Mouse (Mus musculus) frontal cortex, adult (tissue): ENCODE measurements around the gene Ror2.
"Not testable (repeated sequence)": the region's sequence is repeated elsewhere in the genome, so short reads cannot be mapped to it uniquely, and the experiment has no call there.

Source experiments
- ATAC-seq: cut with Nextera tagmentation; 2 replicates; pipeline ENCODE4 v1.9.2; 2017; ENCODE audit warnings: mild to moderate bottlenecking, moderate library complexity, mixed read lengths; ENCODE audit not compliant: low TSS enrichment

The Ror2 gene

GRCm38 (mm10) chr13:53285756-53286361, at the start of gene Ror2:
TSS of gene Ror2 (minus strand) at chr13:53286124.
- no peak for ATAC-seq

GRCm38 (mm10) chr13:53333769-53334168, 47.8 kb upstream of the Ror2 start:
- no peak for ATAC-seq

DNA sequence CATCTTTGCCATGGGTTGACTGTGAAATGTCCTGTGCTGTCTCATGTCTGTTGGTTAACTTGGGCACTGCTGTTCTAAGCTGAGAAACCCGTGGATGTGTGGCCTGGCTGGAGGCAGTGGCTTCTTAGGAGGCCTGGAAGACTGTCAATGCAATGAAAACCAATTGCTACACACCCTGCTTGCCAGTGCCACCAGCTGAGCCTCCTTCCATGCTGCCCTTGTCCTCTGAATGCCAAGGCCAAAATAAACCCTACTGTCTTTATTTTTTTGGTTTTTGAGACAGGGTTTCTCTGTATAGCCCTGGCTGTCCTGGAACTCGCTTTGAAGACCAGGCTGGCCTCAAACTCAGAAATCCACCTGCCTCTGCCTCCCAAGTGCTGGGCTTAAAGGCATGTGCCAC, 44.3 kb upstream of the Ror2 start:
- no peak for ATAC-seq

DNA sequence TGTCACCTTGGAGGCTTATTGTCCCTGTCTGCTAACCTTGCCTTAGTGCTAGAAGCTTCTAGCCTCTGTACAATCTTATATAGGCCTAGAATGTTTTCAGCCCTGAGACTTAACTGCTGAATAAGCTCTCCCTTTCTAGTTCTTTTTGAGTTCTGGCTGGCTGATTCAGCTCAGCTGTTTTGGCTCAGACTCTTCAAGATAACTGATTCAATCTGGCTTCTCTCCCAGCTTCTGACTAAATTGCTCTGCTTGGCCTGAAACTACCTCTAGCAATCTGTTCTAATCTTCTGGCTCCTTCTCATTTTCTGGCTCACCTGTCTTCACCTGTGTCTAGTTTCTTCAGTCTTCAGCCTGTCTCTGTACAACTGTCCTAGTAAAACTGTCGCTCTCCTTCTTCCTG, 39.6 kb upstream of the Ror2 start:
- ATAC-seq, result no peak

DNA sequence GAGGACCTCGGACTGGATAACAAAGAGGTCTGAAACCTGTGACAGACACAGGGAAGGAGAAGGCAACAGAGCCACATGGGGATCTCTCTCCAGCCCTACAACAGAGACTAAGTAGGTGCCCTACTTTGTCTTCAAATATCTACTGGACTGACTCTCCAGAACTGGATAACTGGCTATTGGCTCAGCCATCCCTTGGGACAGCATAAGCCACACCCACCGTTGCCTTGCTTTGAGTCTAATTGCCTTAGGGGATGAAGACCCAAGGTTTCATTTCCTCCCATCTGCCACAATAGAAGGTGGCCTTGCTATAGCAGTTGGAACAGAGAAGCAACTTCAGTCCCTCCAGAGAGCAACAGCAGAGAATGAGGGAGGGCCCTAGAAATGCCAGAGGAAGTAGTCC, 37.7 kb upstream of the Ror2 start:
- ATAC-seq, result no peak

DNA sequence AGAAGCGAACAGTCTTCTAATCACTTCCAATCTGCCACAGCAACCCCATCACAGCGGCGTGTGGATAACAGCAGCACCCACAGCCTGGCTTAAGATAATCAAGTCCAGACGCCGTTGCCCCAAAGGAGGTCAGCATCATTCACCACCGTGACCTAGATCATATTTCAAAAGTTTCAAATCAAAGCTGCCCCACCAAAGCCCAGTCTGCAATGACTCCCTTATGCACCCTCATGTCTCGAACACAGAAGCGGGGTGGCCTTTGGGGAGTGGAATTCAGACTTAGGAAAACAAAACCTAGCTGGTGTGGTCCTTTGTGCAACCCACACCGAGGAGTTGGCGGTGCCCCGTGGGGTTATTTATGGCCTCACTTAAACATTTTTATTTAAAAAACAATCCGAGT, 35.0 kb upstream of the Ror2 start:
- no peak for ATAC-seq

DNA sequence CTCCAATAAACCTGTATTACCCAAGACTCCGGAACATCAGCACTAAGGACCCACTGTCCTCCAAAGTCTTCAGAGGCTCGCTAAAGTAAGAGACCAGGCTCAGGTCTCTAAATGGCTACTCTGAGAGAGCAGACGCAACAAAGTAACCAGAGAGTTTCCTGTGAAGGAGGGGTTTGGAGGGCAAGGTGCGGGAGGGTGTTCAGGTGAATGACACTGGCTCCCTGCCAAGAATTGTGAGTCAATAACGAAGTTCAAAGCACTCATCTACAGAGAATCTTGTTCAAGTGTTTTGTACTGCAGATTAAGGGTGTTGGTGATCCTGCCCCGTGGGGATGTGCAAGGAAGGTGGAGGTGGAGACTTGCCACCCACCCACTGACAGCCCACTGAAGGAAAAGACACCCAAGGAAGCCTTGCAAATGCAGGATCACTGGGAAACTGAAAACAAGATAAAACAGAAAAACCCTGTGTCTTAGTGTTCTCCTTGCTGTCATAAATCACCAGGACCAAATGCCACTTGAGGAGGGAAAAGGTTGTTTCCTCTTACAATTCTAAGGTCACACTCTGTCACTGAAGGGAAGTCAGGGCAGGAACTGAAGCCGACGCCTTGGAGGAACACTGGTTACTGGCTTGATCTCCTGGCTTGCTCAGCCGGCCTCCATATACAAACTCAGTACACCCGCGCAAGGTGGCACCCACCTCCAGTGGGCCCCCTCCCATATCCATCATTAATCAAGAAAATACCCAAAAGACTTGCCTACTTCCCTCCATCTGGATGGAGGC, 30.8 kb upstream of the Ror2 start:
- no peak for ATAC-seq

- not testable (repeated sequence) for ATAC-seq
Observed at GRCm38 (mm10) chr13:53315757-53316156, 29.8 kb upstream of the Ror2 start.

DNA sequence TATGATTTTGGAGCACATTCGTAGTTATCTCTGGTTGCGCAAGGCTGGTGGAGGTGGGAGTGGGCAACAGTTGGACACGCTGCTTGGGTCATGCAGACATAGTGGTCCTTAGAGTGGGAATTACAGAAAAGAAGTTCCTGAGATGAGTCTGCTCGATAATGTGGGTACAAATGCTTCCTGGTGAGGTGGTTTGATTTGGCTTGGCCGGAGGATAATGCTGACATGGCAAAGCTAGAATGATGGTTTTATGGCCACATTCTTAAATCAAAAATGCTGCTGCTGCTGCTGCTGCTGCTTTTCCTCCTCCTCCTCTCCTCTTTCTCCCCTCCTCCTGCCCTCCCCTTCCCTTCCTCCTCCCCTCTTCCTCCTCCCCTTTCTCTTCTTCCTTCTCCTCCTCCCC, 24.5 kb upstream of the Ror2 start:
- ATAC-seq, result no peak

GRCm38 (mm10) chr13:53309661-53310160, 23.8 kb upstream of the Ror2 start:
- peak; percentile 88 for ATAC-seq

- ATAC-seq, result peak; percentile 64; the same call in 1 of the 2 replicates
Observed at GRCm38 (mm10) chr13:53309148-53309547, 23.2 kb upstream of the Ror2 start.

DNA sequence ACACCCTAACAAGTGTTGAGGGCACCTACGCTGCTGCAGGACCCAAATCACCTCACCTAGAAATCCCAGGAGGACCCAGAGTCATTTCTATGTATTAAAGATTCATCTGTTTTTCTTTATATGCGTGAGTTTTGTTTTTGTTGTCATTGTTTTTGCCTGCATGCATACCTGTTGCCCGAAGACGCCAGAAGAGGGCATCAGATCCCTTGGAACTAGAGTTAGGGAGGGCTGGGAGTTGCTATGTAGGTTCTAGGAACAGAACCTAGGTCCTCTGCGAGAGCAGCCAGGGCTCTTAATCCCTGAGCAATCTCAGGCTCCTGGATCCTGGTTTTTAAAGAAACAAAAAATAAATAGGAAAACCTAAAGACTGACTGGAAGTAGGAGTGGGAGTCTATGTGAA, 20.9 kb upstream of the Ror2 start:
- no peak for ATAC-seq

GRCm38 (mm10) chr13:53305256-53305655, 19.3 kb upstream of the Ror2 start:
- ATAC-seq, result no peak

DNA sequence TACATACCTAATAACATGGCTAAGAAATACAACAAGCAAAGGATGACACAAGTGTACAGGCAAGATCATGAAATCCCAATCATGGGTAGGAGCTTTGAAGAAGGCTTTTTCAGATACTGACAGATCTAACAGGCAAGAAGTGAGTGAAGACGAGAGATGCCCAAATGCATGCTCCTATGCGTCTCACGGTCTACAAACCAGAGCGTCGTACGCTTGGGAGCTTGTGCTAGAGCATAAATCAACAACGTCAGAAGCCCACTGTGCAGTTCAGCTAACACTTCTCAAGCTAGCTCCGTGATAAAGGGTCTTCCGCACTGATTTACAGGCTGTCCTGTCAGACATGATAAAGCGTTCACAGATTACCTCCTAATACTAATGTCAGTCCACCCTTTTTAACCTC, 16.8 kb upstream of the Ror2 start:
- no peak for ATAC-seq

DNA sequence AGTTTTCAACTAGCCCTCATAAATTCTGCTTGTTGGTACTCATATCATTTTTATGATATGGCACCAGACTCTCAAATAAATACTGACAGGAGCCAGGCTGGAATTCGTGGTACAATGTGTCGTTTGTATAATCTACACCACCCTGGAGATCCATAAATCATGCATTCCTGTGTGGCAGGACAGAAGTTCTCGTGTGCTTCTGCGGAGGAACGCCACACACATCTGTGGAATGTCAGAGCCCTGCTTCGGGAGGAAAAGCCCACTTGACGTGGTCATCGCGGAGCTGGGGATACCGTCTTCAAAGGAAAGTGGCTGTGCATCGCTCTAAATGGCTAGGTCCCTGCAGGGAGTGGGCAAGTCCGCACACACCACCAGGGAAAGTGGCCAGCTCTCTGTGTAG, 7.1 kb upstream of the Ror2 start:
- no peak for ATAC-seq

DNA sequence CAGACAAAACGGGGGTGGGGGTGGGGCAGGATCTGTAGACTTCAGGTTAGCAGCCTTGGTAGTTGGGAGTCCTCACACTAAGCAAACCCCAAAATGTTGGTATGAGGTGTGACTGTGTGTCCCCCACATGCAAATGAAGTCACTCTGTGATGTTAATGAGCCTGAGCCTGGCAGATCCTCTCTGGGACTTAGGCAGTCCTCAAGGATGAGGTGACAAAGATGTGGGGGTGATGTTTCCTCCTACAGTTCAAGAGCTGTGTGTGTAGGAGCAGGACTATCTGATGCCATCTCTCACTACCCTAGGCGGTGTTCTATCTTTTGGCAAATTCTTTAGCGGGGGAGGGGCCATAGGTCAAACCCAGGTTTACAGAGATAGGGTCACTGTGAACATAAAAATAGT, 6.3 kb upstream of the Ror2 start:
- ATAC-seq, result peak; percentile 88

DNA sequence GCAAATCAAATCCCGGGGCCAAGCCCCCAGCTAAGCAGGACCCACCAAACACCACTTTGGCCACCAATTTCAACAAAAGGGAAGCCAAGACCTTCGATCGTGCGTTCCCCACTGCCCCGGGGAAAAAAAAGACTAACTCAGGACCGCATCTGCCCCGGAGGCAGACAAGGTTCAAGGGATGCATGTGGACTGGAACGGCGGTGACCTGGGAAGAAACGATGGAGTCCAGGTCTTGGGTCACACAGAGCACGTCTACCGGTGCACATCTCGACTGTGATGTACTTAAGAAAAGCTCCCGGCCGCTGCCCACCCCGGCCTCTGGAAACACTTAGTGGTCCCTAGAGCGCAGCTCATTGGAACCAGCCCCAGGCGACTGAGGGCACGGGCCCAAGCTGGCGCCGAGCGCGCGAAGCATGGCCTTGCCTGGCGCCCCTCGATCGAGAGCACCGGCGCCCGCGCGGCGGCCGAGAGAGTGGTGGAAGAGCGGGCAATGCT, 616 bp downstream of the Ror2 start:
- ATAC-seq, result no peak

- ATAC-seq, result no peak
Observed at GRCm38 (mm10) chr13:53284740-53285191, 1.2 kb downstream of the Ror2 start.

DNA sequence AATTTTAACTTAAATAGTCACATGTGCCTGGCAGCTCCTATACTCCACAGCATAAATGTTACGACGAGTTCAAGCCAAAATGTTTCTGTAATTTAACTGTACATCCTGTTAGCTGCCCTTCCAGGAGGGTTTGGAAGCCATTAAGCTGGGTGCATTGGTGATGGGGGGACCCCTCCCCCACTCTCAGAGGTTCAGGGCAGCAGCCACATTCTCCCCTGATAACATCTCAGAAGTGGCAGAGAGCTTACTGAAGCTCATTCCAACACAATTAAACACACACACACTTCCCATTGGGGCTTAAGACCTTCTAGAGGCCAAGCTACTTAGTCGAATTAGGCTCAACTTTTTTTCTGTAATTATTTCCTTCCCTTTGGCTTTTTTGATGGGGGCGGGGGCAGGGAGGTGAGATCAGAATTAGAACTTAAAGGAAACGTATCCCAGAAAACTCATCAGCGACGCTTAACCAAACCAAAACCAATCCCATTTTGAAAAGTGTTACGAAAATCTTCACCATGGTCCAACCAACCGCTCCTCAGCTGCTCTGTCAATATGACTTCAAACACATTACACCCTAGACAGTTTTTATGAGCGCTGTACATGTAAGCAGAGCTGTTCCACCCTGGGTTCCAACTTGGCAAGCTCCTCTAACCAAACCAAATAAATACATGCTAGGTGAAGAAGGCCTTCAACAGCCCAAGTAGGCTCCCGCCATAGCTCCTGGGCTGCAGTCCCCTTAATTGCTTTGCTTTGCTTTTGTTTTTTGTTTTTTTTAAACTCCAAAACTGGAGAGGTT, 4.1 kb downstream of the Ror2 start:
- no peak for ATAC-seq

DNA sequence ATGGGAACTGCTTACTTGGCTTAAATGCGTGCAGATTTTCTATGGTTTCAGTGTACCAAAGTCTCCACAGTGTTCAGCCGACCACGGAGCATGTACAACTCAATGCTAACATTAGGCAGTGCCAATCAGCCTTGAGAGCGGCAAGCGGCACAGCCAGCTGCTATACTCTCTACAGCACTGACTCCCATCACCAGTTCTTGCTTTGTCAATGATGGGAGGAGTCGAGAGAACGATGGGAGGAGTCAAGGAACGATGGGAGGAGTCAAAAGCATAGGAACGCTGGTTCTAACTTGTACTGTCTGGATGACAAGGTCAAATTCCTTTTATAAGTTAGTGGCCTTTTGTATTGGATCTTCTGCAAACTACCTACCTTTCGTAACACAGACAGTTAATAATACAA, 7.0 kb downstream of the Ror2 start:
- no peak for ATAC-seq

GRCm38 (mm10) chr13:53276381-53276780, 9.5 kb downstream of the Ror2 start:
- no peak for ATAC-seq

DNA sequence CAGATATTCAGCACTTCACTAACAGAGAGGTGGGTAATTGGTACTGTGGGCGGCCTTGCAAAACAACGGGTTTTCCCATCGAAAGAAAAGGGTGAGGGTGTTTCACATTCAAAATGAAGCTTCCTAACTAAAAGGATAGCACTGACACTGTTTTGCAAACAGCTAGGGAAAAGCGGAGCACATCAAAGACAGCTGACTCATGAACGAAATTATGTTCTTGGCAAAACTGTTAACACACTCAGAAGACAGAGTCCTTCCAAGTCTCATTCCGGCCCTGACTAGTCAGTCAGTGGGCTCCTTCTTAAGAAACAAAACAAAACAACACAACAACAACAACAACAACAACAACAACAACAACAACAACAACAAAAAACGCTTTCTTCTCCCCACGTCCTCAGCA, 10.1 kb downstream of the Ror2 start:
- peak; percentile 85; the same call in 1 of the 2 replicates for ATAC-seq
